Mouse (Mus musculus) kidney, adult 2 months (tissue): ENCODE measurements around the gene Nudt2.

Experiments
- CTCF ChIP-seq: fragments of 200-500 bp; conservative IDR thresholded peaks from 2 replicates; pipeline ENCODE4 v1.5.1; 2011; ENCODE audit warnings: low read depth, mild to moderate bottlenecking, control low read depth, low read length, moderate library complexity, mixed read lengths; ENCODE audit not compliant: insufficient read depth, insufficient read length
- POLR2A ChIP-seq: fragments of 200-500 bp; IDR thresholded peaks from one replicate; pipeline ENCODE4 v1.6.1; 2011; ENCODE audit warnings: low read depth, low read length, control low read depth

DNA sequence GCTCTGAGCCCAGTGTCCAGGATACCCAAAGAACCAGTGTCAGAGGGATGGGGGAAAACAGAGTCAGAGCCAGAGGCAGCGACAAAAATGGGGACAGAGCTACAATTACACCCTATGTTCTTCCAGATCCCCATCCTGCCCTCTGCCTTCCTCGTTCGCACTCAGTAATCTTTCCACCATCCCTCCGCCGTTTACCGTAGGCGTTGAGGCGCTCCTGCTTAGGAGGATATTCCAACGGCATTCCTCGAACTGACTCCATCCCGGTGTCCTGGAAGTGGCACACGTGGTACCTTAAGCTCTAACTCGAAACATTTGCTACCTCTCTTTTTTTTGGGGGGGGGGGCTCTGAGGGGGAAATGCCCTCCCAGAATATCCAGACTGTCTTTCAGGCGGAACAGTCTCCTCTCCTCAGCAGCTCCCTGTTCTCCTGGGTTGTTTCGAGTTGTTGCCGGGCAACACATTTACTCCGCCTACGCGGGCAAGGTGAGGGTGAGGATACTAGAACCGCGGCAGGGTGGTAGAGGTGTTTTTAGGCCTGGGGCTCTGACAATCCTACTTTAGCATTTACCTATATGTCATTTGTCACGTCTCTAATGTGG is 42.5 kb downstream of the Nudt2 start:
- TF ChIP-seq CTCF: no peak
- TF ChIP-seq POLR2A: no peak
